Mouse (Mus musculus) layer of hippocampus, adult 9-10 months (tissue): ENCODE data around the gene Magi2.

Experiments used
- DNase-seq: peaks from one replicate; pipeline ENCODE4 v3.0.0; 2022; ENCODE audit warnings: low spot score

Gene Magi2

GRCm38 (mm10) chr5:19951102-19951501 lies 724.3 kb downstream of the Magi2 start:
- DNase-seq = no peak

- no peak for DNase-seq
Measured at GRCm38 (mm10) chr5:19964113-19964512, 737.3 kb downstream of the Magi2 start.

- DNase-seq = no peak
Measured at GRCm38 (mm10) chr5:19972736-19973135, 745.9 kb downstream of the Magi2 start.

- no peak for DNase-seq
Measured at GRCm38 (mm10) chr5:19973852-19974251, 747.0 kb downstream of the Magi2 start.

- DNase-seq = no peak
Measured at GRCm38 (mm10) chr5:19981518-19981917, 754.7 kb downstream of the Magi2 start.

GRCm38 (mm10) chr5:19982031-19982430 lies 755.2 kb downstream of the Magi2 start:
- DNase-seq = no peak

- DNase-seq = no peak
Measured at GRCm38 (mm10) chr5:19999486-19999885, 772.6 kb downstream of the Magi2 start.

- DNase-seq = no peak
Measured at GRCm38 (mm10) chr5:19999912-20000311, 773.1 kb downstream of the Magi2 start.

- DNase-seq = no peak
Measured at GRCm38 (mm10) chr5:20006616-20007015, 779.8 kb downstream of the Magi2 start.

GRCm38 (mm10) chr5:20007246-20007645 lies 780.4 kb downstream of the Magi2 start:
- no peak for DNase-seq

- no peak for DNase-seq
Measured at GRCm38 (mm10) chr5:20010210-20010609, 783.4 kb downstream of the Magi2 start.

GRCm38 (mm10) chr5:20018063-20018462 lies 791.2 kb downstream of the Magi2 start:
- DNase-seq = no peak

- DNase-seq = no peak
Measured at GRCm38 (mm10) chr5:20046649-20047048, 819.8 kb downstream of the Magi2 start.

- DNase-seq = no peak
Measured at GRCm38 (mm10) chr5:20048386-20048785, 821.5 kb downstream of the Magi2 start.

- DNase-seq = no peak
Measured at GRCm38 (mm10) chr5:20050284-20050683, 823.4 kb downstream of the Magi2 start.

GRCm38 (mm10) chr5:20055000-20055399 lies 828.2 kb downstream of the Magi2 start:
- no peak for DNase-seq

GRCm38 (mm10) chr5:20056074-20056842 lies 829.4 kb downstream of the Magi2 start:
- DNase-seq = no peak

GRCm38 (mm10) chr5:20056856-20057255 lies 830.0 kb downstream of the Magi2 start:
- no peak for DNase-seq

- DNase-seq = no peak
Measured at GRCm38 (mm10) chr5:20062011-20062410, 835.2 kb downstream of the Magi2 start.

- DNase-seq = no peak
Measured at GRCm38 (mm10) chr5:20065081-20065480, 838.2 kb downstream of the Magi2 start.

- no peak for DNase-seq
Measured at GRCm38 (mm10) chr5:20068496-20068895, 841.7 kb downstream of the Magi2 start.

- DNase-seq = no peak
Measured at GRCm38 (mm10) chr5:20068921-20069486, 842.2 kb downstream of the Magi2 start.

- no peak for DNase-seq
Measured at GRCm38 (mm10) chr5:20074101-20074500, 847.3 kb downstream of the Magi2 start.

GRCm38 (mm10) chr5:20074867-20075266 lies 848.0 kb downstream of the Magi2 start:
- no peak for DNase-seq
